Mouse (Mus musculus) G1E (cell line): Measurements from ENCODE around the gene Mapk14.

Experiments
- CTCF ChIP-seq: IDR thresholded peaks from 2 replicates; pipeline ENCODE4 v1.5.1; 2012; ENCODE audit warnings: low read depth, low read length, inconsistent platforms, mixed read lengths
- GATA1 ChIP-seq: IDR thresholded peaks from 2 replicates; pipeline ENCODE4 v1.6.1; 2012; ENCODE audit warnings: borderline replicate concordance, low read length, inconsistent platforms, mixed read lengths
- TAL1 ChIP-seq: conservative IDR thresholded peaks from 2 replicates; pipeline ENCODE4 v1.6.1; 2012; ENCODE audit warnings: low read depth, low read length, inconsistent platforms, mixed read lengths

DNA sequence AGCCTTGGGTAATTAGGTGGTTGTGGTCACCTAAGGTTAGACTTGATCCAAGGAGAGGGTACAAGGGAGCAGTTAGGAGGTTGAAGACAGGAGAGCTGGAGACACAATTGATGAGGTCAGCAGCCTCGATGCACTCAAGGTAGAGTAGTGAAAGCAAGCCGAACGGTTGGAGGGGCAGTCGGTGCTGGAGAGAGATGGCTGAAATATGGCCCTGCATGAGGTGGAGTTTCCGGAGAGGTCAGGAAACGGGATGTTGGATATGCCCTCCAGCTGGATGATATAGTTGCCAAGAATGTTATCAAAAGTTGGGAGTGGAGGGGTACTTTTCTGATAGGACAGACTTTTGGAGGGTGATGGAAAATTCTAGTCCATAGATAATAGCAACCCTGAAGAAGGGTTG lies 21.2 kb downstream of the Mapk14 start:
- TF ChIP-seq CTCF (no peak), GATA1 (no peak), TAL1 (no peak)
